Mouse (Mus musculus): ENCODE measurements around the gene Tmem50b.

- TF ChIP-seq POLR2A (IDR thresholded peaks at IDR 0.05; ENCODE audit: borderline replicate concordance, extremely low read depth, low read depth, low read length) = no peak
- no peak for TF ChIP-seq CTCF (IDR thresholded peaks at IDR 0.05; ENCODE audit: insufficient read depth, low read length)
Observed at GRCm38 (mm10) chr16:91588703-91589102, 8.9 kb downstream of the Tmem50b start.
